Mouse (Mus musculus) lung, adult 2 months (tissue): ENCODE results near the gene Tmem116. TPM values are rescaled to one million over a fixed set of nuclear protein-coding genes. Genes with fewer than 3 reads are reported as not detected.
"Not testable (repeated sequence)": the region's sequence is repeated elsewhere in the genome, so short reads cannot be mapped to it uniquely, and the experiment has no call there.

ENCODE experiments used
- DNase-seq: peaks from one replicate; pipeline ENCODE4 v3.0.0; 2022
- H3K4me1 ChIP-seq: fragments of 200-500 bp; 2 replicates; pipeline ENCODE4 v1.6.1; 2011; ENCODE audit warnings: low read length; ENCODE audit not compliant: control insufficient read depth, insufficient read depth
- H3K4me3 ChIP-seq: fragments of 200-500 bp; replicated peaks from 2 replicates; pipeline ENCODE3; 2011; ENCODE audit warnings: low read depth, mild to moderate bottlenecking, control low read depth, low read length; ENCODE audit errors: extremely low read depth
- CTCF ChIP-seq: fragments of 200-500 bp; IDR thresholded peaks from 2 replicates; pipeline ENCODE4 v1.5.1; 2011; ENCODE audit warnings: mild to moderate bottlenecking, low read length, control low read depth; ENCODE audit not compliant: insufficient read depth
- POLR2A ChIP-seq: fragments of 200-500 bp; IDR thresholded peaks from 2 replicates; pipeline ENCODE4 v1.6.1; 2011; ENCODE audit warnings: low read depth, mild to moderate bottlenecking, control low read depth, low read length, borderline replicate concordance; ENCODE audit errors: extremely low read depth
- WGBS: fragments of 180-500 bp; shearing (Covaris S2); methylation state at CpG from one replicate; pipeline ENCODE4 v1.1.7; 2018; 5-methylcytosine and 5-hydroxymethylcytosine counted together
- polyA plus RNA-seq: library from polyadenylated mRNA; depleted of rRNA; stranded (reverse); fragments of >200 nt; gene quantifications from 2 replicates; pipeline ENCODE4 v1.2.3, GENCODE M21; 2012

The Tmem116 gene
- polyA plus RNA-seq, 1 experiment = 23.6 TPM

DNA sequence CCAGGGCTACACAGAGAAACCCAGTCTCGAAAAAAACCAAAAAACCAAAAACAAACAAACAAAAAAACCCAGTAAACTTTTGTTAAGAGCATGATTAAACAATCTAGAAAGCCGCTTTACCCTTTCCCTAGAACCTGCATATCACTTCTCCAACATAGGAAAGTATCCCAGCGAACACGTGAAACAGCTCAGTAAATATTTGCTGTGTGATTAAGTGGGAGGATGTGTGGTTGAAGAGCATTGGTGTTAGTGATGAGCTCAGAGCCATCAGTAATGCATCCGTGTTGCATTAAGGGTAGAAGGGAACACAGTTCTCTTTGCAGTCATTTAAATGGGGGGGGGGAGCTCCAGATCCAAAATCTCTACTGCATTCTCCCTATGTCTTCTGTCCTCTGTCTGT is 33.1 kb downstream of the Tmem116 start:
- Histone ChIP-seq H3K4me1 (no peaks in the 10 kb centered on the region), H3K4me3 (no peak overlapping the region)
- TF ChIP-seq CTCF = no peak
- TF ChIP-seq POLR2A = no peak
- DNase-seq = no peak
- WGBS = 61% methylated on average over 5 of the region's 5 CpGs

DNA sequence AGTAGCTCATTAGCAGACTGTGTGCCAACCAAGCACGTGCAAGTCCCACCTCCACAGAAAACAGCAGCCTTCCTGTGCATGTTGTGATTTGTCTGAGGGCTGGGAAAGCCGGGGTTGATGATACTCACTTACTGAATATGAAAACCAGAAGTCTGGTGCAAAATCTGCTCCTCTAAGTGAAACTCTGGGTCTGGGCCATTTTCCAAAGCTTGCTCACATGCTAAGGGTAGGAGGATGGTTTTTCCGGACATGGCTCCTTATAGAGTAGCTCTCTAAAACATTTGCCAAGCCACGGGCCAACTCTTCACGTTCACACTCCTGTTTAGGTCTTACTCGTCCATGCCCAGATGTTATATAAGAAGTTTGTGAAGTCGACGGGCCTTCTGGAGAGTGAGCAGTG is 41.6 kb downstream of the Tmem116 start:
- no peak for TF ChIP-seq CTCF
- TF ChIP-seq POLR2A = no peak
- WGBS = 63% methylated on average over 8 of the region's 8 CpGs

DNA sequence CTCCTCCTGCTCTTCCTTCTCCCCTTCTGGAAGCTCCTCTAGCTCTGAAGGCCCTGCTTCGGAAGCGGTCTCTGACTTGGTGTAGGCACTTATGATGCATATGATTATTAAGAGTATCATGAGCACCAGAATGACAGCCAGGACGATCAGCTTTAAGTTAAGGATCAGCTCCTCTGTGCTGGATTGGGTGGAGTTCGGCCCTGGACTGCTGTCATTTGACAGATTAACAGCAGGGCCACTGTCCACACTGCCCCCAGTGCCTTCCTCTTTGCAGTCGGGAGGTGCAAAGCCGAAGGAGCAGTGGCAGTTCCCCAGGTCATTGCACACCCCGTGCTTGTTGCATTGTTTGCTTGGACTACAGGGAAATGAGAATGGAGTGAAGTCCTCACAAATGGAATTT is 49.0 kb downstream of the Tmem116 start:
- no peak for DNase-seq
- Histone ChIP-seq H3K4me3 (no peak overlapping the region), H3K4me1 (no peaks in the 10 kb centered on the region)
- 55% methylated on average over 7 of the region's 7 CpGs for WGBS
- TF ChIP-seq CTCF = no peak
- no peak for TF ChIP-seq POLR2A

More for the DNA sequence above, 41.6 kb downstream of the Tmem116 start:
- no peak for DNase-seq
- H3K4me1 ChIP-seq = no peaks in the 10 kb centered on the region
- no peak overlapping the region for H3K4me3 ChIP-seq

DNA sequence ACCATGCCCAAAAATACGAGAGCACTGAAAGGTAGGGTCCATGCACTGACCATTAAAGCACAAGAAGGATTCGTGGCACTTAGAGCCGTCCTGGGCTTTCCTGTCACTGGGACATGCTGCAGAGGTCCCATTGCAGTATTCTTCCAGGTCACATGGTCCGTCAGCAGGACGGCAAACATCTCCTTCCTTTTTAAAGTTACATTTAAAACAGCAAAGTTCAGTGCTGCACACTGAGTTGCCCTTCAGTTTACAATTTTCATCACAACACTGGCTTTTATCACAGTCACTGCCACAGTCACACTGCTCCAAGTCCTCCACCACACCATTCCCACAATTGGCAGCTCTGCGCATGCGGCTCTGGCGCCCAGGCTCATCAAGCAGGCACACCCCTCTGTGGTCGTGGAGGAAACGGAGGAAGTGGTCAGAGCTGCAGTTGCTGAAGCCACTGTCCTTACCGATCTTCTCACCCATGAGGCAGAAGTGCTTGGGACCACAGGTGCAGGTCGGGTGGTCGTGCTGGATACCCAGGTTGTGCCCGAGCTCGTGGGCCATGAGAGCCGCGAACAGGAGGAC is 49.8 kb downstream of the Tmem116 start:
- DNase-seq, H3K4me3 ChIP-seq, H3K4me1 ChIP-seq: not testable (repeated sequence)
- 53% methylated on average over 12 of the region's 17 CpGs for WGBS

DNA sequence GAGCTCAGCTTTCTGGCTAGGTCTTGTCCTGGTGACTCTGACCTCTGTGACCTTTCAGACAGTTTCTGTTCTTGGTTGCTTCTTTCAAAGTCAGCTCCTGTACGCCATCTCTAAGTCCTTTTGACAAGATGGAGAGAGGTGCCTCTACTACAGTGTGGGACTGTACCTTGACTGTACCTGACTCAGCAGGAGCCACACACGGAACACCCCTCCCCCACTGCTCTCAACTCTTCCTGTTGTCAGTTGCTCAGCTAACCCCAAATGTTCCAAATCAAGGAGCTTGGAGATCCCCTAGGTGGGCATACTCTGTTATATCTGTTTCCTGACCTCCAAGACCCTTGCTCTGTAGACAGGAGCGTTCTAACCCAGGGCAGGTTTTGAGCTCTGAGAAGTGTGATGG is 51.5 kb downstream of the Tmem116 start, which contains the start of gene Adam1b:
Gene Adam1b, minus strand, starts transcription at position 205 of the 400 bp plus-strand sequence.
- DNase-seq = no peak
- Histone ChIP-seq H3K4me1 (no peaks in the 10 kb centered on the region), H3K4me3 (no peak within 1 kb of the TSS)
- 75% methylated on average over 3 of the region's 3 CpGs for WGBS
- no peak for TF ChIP-seq CTCF
- TF ChIP-seq POLR2A = no peak

DNA sequence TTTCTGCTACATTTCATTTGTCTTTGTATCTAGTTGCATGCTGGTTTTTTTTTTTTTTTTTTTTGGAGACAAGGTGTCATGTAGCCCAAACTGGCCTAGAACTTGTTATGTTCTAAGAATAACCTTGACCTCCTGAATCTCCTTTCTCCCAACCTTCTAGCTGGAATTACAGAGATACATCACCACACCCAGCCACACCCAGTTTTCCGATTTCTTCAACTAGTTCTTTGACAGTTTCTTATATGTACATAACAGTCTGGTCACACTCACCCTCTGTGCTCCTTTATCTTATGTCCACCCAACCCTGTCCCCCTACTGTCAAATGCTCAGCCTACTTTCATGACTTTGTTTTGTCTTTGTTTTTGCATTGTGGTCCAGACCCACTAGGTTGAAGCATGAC is 55.2 kb downstream of the Tmem116 start:
- WGBS = 76% methylated on average over 1 of the region's 1 CpGs
- H3K4me1 ChIP-seq = no peaks in the 10 kb centered on the region
- DNase-seq = no peak
- TF ChIP-seq POLR2A (no peak), CTCF (no peak)
- no peak overlapping the region for H3K4me3 ChIP-seq

DNA sequence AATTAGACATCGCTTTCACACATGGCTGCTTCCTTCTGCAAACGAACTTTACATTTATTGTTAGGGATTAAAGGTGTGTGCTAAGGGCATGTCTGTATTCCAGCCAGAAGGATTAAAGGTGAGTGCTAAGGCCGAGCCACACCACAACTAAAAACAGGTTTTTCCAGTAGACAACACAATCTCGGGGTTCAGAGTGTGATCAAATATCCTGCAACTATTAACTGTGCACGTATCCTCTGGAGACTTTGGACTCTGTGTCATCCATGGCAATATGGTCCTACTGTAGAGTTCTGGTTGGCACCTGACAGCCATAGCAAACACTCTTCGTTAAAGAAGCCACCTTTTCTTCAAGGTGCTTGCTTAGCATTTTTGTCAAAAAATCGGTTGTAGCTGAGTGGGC is 58.3 kb downstream of the Tmem116 start:
- 69% methylated on average over 7 of the region's 7 CpGs for WGBS
- DNase-seq = no peak
- Histone ChIP-seq H3K4me1 (no peaks in the 10 kb centered on the region), H3K4me3 (no peak overlapping the region)
- no peak for TF ChIP-seq POLR2A
- no peak for TF ChIP-seq CTCF

DNA sequence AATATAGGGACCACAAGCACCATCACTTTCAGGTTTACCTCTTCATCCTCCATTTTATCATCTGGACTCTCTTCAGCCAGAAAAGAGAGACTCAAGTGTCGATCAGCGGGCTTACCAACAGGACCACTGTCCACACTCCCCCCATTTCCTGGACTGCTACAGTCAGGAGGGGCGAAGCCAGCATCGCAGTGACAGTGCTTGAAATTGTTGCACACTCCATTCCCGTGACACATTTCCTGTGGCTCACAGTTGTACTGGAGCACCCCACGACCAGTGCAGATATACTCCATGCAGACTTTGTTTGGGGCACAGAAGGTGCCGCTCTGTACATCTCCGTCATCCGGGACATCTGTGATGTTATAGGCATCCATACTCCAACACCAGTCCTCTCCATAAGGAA is 67.3 kb downstream of the Tmem116 start:
- no peak for TF ChIP-seq CTCF
- TF ChIP-seq POLR2A = no peak
- WGBS = 83% methylated on average over 9 of the region's 9 CpGs
- no peak for DNase-seq
- no peak overlapping the region for H3K4me3 ChIP-seq
- H3K4me1 ChIP-seq = no peaks in the 10 kb centered on the region

DNA sequence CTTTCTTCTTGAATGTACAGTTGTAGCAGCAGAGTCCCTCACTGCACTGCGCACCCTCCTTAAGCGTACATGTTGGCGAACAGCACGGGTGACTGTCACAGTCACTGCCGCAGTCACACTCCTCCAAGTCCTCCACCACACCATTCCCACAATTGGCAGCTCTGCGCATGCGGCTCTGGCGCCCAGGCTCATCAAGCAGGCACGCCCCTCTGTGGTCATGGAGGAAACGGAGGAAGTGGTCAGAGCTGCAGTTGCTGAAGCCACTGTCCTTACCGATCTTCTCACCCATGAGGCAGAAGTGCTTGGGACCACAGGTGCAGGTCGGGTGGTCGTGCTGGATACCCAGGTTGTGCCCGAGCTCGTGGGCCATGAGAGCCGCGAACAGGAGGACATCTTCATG is 68.1 kb downstream of the Tmem116 start:
- DNase-seq, H3K4me3 ChIP-seq, H3K4me1 ChIP-seq: not testable (repeated sequence)
- 80% methylated on average over 11 of the region's 17 CpGs for WGBS

DNA sequence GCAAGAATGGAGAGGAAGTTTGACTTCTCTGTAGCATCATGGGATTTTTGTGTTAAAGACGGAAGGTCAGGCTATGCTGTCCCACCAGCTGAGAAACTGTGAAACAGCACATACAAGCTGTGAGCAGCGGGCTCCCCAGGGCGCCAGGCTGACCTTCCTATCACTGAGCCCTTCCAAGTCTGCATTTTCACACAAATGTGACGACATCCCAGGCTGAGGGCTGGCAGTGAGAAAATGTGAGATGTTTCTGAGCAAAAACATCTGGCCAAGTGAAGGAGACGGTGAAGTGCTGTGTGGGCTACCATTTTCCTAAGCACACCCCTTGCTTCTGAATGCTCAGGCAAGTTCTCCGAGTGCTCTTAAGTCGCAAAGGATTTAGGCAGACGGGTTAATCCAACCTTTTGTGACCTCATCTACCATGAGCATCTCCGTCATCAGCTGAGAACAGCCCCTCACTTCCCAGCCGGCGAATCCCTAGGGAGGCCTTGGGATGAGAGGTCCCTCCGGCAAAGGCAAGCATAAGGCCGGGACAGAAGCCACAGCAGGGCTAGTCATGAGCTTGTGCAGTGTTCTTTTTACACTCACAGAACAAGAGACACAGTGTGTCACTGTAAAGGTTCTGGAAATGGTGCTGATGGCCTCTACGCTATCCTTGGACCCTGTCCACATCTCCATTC is 74.2 kb downstream of the Tmem116 start:
- Histone ChIP-seq H3K4me1 (no peaks in the 10 kb centered on the region), H3K4me3 (no peak overlapping the region)
- 77% methylated on average over 14 of the region's 14 CpGs for WGBS
- DNase-seq = no peak
- TF ChIP-seq POLR2A (no peak), CTCF (no peak)
